Mouse (Mus musculus) ovary, postnatal 14 days (tissue): Measurements from ENCODE around the gene Pcolce2.
"Not testable (repeated sequence)": the region's sequence is repeated elsewhere in the genome, so short reads cannot be mapped to it uniquely, and the experiment has no call there.

Source experiments
- DNase-seq: peaks from one replicate; pipeline ENCODE4 v3.0.0; 2022; ENCODE audit warnings: low spot score

The Pcolce2 gene

GRCm38 (mm10) chr9:95637271-95638181, at the start of gene Pcolce2:
TSS of gene Pcolce2 (plus strand) at chr9:95637601.
- no peak for DNase-seq

DNA sequence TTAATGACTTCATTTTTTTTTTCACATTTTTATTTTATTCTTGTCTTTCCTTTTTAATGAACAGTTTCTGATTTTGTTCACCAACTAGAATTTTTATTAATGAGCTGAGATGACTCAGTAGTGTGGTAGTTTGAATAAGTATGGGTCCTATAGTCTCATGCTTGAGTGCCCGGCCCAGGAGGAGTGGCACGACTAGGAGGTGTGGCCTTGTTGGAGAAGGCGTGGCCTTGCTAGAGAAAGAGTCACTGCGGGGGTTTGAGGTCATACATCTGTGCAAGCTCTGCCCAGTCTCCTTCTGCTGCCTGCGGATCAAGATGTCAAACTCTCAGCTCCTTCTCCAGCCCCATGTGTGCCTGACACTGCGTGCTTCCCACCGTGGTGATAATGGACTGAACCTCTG, 49.3 kb upstream of the Pcolce2 start:
- DNase-seq = no peak

- no peak for DNase-seq
These were observed 43.1 kb upstream of the Pcolce2 start for GRCm38 (mm10) chr9:95594291-95594690.

GRCm38 (mm10) chr9:95597466-95598178, 39.8 kb upstream of the Pcolce2 start:
- DNase-seq = no peak

- DNase-seq = no peak
These were observed 39.2 kb upstream of the Pcolce2 start for GRCm38 (mm10) chr9:95598179-95598721.

- no peak for DNase-seq
These were observed 38.0 kb upstream of the Pcolce2 start for GRCm38 (mm10) chr9:95599399-95599798.

GRCm38 (mm10) chr9:95602849-95603248, 34.6 kb upstream of the Pcolce2 start:
- DNase-seq = no peak

GRCm38 (mm10) chr9:95603316-95603715, 34.1 kb upstream of the Pcolce2 start:
- DNase-seq = no peak

DNA sequence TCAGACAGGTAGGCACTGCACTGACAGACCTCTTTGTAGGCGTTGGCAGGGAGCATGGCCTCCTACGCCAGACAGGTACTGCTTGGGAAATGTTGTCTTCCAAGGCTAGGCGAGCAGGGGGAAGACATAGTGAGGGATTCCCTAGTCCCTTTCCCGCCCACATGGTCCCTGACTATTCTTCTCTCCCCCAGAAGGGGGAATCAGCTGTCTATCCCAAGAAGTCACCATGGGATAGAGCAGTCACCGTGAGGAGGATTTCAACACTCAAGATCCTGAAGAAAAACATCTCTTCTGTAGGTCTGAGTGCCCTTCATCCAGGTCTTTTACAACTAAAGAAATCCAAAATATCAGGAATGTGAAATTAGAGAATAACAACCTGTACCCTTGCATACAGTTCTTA, 30.2 kb upstream of the Pcolce2 start:
- DNase-seq = no peak

GRCm38 (mm10) chr9:95612246-95612768, 25.1 kb upstream of the Pcolce2 start:
- DNase-seq = no peak

- DNase-seq = no peak
These were observed 23.8 kb upstream of the Pcolce2 start for GRCm38 (mm10) chr9:95613426-95614127.

DNA sequence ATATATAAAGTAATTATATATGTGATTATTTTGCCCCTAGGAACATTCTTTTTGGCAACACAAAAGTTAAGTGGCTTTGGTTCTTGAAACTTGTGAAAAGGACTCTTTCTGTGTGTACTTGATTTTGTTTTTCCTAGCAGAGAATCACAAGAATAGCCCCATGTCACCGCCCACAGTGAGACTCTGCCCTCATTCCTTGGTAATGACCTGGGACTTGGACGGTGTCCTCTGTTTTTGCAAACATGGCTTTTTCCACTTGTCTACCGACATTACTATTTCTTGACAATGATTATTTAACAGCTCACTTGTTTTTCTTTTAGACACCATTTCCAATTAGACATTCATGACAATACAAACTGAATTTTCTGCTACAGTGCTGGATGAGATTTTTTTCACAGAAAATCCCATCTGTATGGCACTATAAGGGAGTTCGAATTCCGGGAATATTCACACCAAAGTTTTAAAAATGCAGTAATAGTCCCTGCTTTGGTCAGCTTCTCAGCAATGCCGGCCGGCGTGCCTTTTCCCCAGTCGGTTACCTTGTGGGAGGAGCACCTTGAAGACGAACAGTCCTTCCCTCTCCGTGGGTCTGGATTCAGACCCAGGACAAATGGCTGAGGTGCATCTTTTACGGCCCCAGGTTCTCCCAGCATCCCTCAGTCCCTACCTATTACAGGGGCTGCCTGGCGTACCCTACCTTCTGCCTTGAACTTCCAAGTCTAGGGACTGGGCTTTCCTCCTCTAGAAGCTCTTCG, 22.4 kb upstream of the Pcolce2 start:
- no peak for DNase-seq

- no peak for DNase-seq
These were observed 21.4 kb upstream of the Pcolce2 start for GRCm38 (mm10) chr9:95615961-95616360.

GRCm38 (mm10) chr9:95618572-95618971, 18.8 kb upstream of the Pcolce2 start:
- DNase-seq = no peak

DNA sequence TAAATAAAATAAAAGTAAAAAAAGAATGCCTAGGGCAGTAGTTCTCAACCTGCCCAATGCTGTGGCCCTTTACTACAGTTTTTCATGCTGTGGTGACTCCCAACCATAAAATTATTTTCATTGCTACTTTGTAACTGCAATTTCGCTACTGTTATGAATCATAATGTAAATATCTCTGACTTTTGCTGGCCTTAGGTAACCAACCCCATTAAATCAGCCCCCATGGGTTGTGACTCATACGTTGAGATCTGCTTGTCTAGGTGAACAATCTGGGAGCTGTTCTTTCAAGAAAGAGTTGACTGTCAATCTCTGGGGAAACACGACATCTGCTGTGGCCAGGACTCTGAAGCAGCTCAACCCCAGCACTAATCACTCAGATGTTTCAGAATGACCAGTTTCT, 13.3 kb upstream of the Pcolce2 start:
- DNase-seq = no peak

GRCm38 (mm10) chr9:95628439-95628948, 8.9 kb upstream of the Pcolce2 start:
- no peak for DNase-seq

- DNase-seq = not testable (repeated sequence)
These were observed 7.8 kb upstream of the Pcolce2 start for GRCm38 (mm10) chr9:95629561-95629960.

- DNase-seq = no peak
These were observed 1.0 kb upstream of the Pcolce2 start for GRCm38 (mm10) chr9:95636395-95636794.

GRCm38 (mm10) chr9:95639919-95640318, 2.5 kb downstream of the Pcolce2 start:
- DNase-seq = no peak

GRCm38 (mm10) chr9:95645926-95646325, 8.5 kb downstream of the Pcolce2 start:
- DNase-seq = no peak

- no peak for DNase-seq
These were observed 16.0 kb downstream of the Pcolce2 start for GRCm38 (mm10) chr9:95653363-95653762.
